In the genomic region with DNA sequence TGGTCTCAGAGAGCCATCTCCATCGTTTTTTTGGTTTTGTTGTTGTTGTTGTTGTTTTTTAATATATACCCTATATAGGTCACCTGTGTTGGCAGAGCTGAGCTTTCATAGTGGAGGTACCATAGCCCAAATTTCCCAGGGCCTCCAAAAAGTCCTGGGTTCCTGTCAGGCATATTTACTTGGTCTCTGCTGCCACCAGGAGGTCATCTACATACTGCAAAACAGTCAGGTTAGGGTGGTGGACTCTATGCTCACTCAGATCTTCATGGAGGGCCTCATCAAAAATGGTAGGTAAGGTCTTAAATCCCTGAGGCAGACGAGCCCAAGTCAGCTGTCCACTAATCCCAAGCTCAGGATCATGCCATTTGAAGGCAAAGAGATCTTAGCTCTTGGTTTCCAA, we compare ENCODE assay signal across 9 mouse cellular contexts.
DNase-seq lines count a peak whose midpoint lies in the region; ATAC-seq and TF ChIP-seq lines count a peak whose summit lies in the region.
"Had no signal": no experiment of that assay in that cellular context is flagged by ENCODE, and none has a peak within 500 bp of the region (broad histone marks: within the 10 kb centered on the region; RNA-seq: fewer than 3 reads in every experiment).

No protein-coding gene starts in this region.

- H3K4me1 ChIP-seq in forebrain, embryonic 13.5 days = no peaks in the 10 kb centered on the region
- no peaks in the 10 kb centered on the region for H3K4me1 ChIP-seq in forebrain, embryonic 12.5 days
- H3K4me1 ChIP-seq in midbrain, embryonic 11.5 days (ENCODE audit: control insufficient read depth, insufficient read depth, low read length) = no peaks in the 10 kb centered on the region
- H3K4me1 ChIP-seq in midbrain, embryonic 13.5 days (replicated peaks) = no peaks in the 10 kb centered on the region
- no peaks in the 10 kb centered on the region for H3K4me1 ChIP-seq in stomach, postnatal 0 days (replicated peaks; ENCODE audit: control insufficient read depth, insufficient read depth)
- H3K4me1 ChIP-seq in midbrain, embryonic 10.5 days = no peaks in the 10 kb centered on the region

- no peak overlapping the region for H3K4me3 ChIP-seq in forebrain, embryonic 13.5 days
- no peak overlapping the region for H3K4me3 ChIP-seq in forebrain, embryonic 12.5 days (replicated peaks)
- H3K4me3 ChIP-seq in midbrain, embryonic 11.5 days (ENCODE audit: low read depth, low read length) = no peak overlapping the region
- H3K4me3 ChIP-seq in midbrain, embryonic 13.5 days (replicated peaks) = no peak overlapping the region
- no peak overlapping the region for H3K4me3 ChIP-seq in stomach, postnatal 0 days (ENCODE audit: low read depth, low read length)
- no peak overlapping the region for H3K4me3 ChIP-seq in midbrain, embryonic 10.5 days

- no peaks in the 10 kb centered on the region for H3K27me3 ChIP-seq in forebrain, embryonic 13.5 days
- H3K27me3 ChIP-seq in forebrain, embryonic 12.5 days = no peaks in the 10 kb centered on the region
- H3K27me3 ChIP-seq in midbrain, embryonic 11.5 days (ENCODE audit: control insufficient read depth, insufficient read depth, low read length) = no peaks in the 10 kb centered on the region
- no peaks in the 10 kb centered on the region for H3K27me3 ChIP-seq in midbrain, embryonic 13.5 days
- no peaks in the 10 kb centered on the region for H3K27me3 ChIP-seq in stomach, postnatal 0 days (ENCODE audit: control insufficient read depth, insufficient read depth, low read length)
- H3K27me3 ChIP-seq in midbrain, embryonic 10.5 days (ENCODE audit: low read depth, poor library complexity, severe bottlenecking) = no peaks in the 10 kb centered on the region

- TF ChIP-seq EP300 in stomach, postnatal 0 days (optimal IDR thresholded peaks at IDR 0.05) = no peak

- peak; percentile 30; the same call in 1 of the 2 replicates for ATAC-seq in forebrain, embryonic 13.5 days
- ATAC-seq in forebrain, embryonic 12.5 days (ENCODE audit: low FRiP score) = no peak
- ATAC-seq in midbrain, embryonic 11.5 days (ENCODE audit: low FRiP score) = no peak
- ATAC-seq in midbrain, embryonic 13.5 days = no peak
- no peak for ATAC-seq in stomach, postnatal 0 days (ENCODE audit: low FRiP score, low TSS enrichment)

- peak; percentile 58 for TF ChIP-seq CTCF in stomach, postnatal 0 days (IDR thresholded peaks at IDR 0.05; ENCODE audit: low read depth)

- no peaks in the 10 kb centered on the region for H3K36me3 ChIP-seq in forebrain, embryonic 13.5 days (ENCODE audit: poor library complexity, severe bottlenecking)
- H3K36me3 ChIP-seq in forebrain, embryonic 12.5 days (replicated peaks) = no peaks in the 10 kb centered on the region
- no peaks in the 10 kb centered on the region for H3K36me3 ChIP-seq in midbrain, embryonic 11.5 days (ENCODE audit: control insufficient read depth, insufficient read depth, low read length)
- H3K36me3 ChIP-seq in midbrain, embryonic 13.5 days = no peaks in the 10 kb centered on the region
- H3K36me3 ChIP-seq in stomach, postnatal 0 days (ENCODE audit: control insufficient read depth, insufficient read depth, low read length) = no peaks in the 10 kb centered on the region
- H3K36me3 ChIP-seq in midbrain, embryonic 10.5 days = no peaks in the 10 kb centered on the region

- no peaks in the 10 kb centered on the region for H3K9me3 ChIP-seq in forebrain, embryonic 13.5 days (replicated peaks)
- H3K9me3 ChIP-seq in forebrain, embryonic 12.5 days = no peaks in the 10 kb centered on the region
- H3K9me3 ChIP-seq in midbrain, embryonic 11.5 days (ENCODE audit: control insufficient read depth, low read length) = no peaks in the 10 kb centered on the region
- no peaks in the 10 kb centered on the region for H3K9me3 ChIP-seq in midbrain, embryonic 13.5 days
- H3K9me3 ChIP-seq in stomach, postnatal 0 days (ENCODE audit: control insufficient read depth, low read length) = no peaks in the 10 kb centered on the region
- no peaks in the 10 kb centered on the region for H3K9me3 ChIP-seq in midbrain, embryonic 10.5 days (replicated peaks)

- H3K9ac ChIP-seq in forebrain, embryonic 13.5 days = no peak overlapping the region
- no peak overlapping the region for H3K9ac ChIP-seq in forebrain, embryonic 12.5 days
- no peak overlapping the region for H3K9ac ChIP-seq in midbrain, embryonic 11.5 days (ENCODE audit: low read length)
- H3K9ac ChIP-seq in midbrain, embryonic 13.5 days (replicated peaks) = no peak overlapping the region
- H3K9ac ChIP-seq in stomach, postnatal 0 days (ENCODE audit: low read length) = no peak overlapping the region

- no peak overlapping the region for H3K27ac ChIP-seq in forebrain, embryonic 13.5 days
- H3K27ac ChIP-seq in forebrain, embryonic 12.5 days = no peak overlapping the region
- no peak overlapping the region for H3K27ac ChIP-seq in midbrain, embryonic 11.5 days (ENCODE audit: low read depth, low read length)
- no peak overlapping the region for H3K27ac ChIP-seq in midbrain, embryonic 13.5 days
- no peak overlapping the region for H3K27ac ChIP-seq in stomach, postnatal 0 days (replicated peaks)
- H3K27ac ChIP-seq in midbrain, embryonic 10.5 days (replicated peaks) = no peak overlapping the region

- 49% methylated on average over 2 of the region's 2 CpGs for WGBS in forebrain, embryonic 13.5 days
- WGBS in forebrain, embryonic 12.5 days = 55% methylated on average over 2 of the region's 2 CpGs
- WGBS in midbrain, embryonic 11.5 days = 51% methylated on average over 2 of the region's 2 CpGs
- WGBS in midbrain, embryonic 13.5 days = 60% methylated on average over 2 of the region's 2 CpGs
- WGBS in stomach, postnatal 0 days = 34% methylated on average over 2 of the region's 2 CpGs
- WGBS in midbrain, embryonic 10.5 days = 47% methylated on average over 2 of the region's 2 CpGs

- DNase-seq in midbrain, embryonic 11.5 days (ENCODE audit: low spot score, missing footprints) = peak; percentile 37
- DNase-seq in frontal cortex, postnatal 25 days (ENCODE audit: low spot score in 2 of 2) = peak; percentile 9 to 17
- no peak for DNase-seq in stomach, postnatal 0 days (ENCODE audit: low spot score)
- DNase-seq in urinary bladder, postnatal 14 days (ENCODE audit: low spot score) = no peak
- no peak for DNase-seq in midbrain, embryonic 10.5 days (ENCODE audit: low spot score)
- DNase-seq: midbrain, embryonic 14.5 days had no signal

- H3K4me2 ChIP-seq in forebrain, embryonic 13.5 days = no peak overlapping the region
- H3K4me2 ChIP-seq in forebrain, embryonic 12.5 days = no peak overlapping the region
- no peak overlapping the region for H3K4me2 ChIP-seq in midbrain, embryonic 11.5 days
- H3K4me2 ChIP-seq in midbrain, embryonic 13.5 days (replicated peaks) = no peak overlapping the region
- no peak overlapping the region for H3K4me2 ChIP-seq in stomach, postnatal 0 days (replicated peaks; ENCODE audit: low read depth)

Comparison
In these comparisons a context has a peak if more than half of its experiments do, and no peak if none do; other contexts are left out.
1. DNase-seq: peak in midbrain, embryonic 11.5 days (single experiment) and frontal cortex, postnatal 25 days (2 of 2); none in stomach, postnatal 0 days (single experiment), urinary bladder, postnatal 14 days (single experiment) and midbrain, embryonic 10.5 days (single experiment).